Mouse (Mus musculus): Measurements from ENCODE around the gene Tcp10a.
"Not testable (repeated sequence)": the region's sequence is repeated elsewhere in the genome, so short reads cannot be mapped to it uniquely, and the experiment has no call there.

The Tcp10a gene

DNA sequence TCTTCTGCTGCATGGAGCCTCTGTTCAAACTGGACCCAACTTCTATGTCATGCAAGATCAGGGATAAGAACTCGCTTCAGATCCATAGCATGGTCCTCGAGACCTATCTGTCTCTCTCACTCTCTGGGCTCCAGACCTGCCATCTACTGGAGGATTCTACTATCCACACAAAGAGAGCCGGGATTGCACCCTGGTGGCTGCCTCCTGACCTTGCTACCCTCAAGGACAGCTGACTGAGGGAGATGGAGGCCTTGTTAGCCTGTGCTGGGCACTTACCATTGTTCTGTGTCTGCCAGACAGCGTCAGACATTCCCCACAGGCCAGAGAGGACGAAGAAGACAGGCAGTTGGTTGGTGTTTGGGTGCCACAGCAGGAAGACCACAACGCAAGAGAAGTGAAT lies 45.0 kb downstream of the Tcp10a start:
- not testable (repeated sequence) for DNase-seq (ENCODE audit: low spot score)

DNA sequence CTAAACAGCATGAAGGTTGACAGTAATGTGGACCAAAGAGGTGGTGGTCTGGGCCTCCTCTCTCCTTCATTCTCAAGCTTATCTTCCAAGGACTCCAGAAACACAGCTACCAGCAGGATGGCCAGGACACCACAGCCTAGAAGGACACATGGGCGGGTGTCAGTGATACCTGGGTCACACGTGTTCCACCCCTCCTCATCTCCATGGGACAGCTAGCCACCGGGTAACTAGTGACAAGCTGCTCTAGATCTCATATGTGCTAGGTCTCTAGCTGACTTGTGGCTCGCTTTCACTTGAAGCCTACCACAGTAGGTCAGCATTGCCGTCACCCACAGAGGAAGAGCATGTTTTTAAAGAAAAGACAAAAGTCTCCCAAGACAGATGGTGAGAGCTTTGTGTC lies 47.4 kb downstream of the Tcp10a start, which contains the start of gene Gm49630:
TSS of gene Gm49630 (minus strand) at position 101 of the 400 bp plus-strand sequence.
- not testable (repeated sequence) for DNase-seq (ENCODE audit: low spot score)

DNA sequence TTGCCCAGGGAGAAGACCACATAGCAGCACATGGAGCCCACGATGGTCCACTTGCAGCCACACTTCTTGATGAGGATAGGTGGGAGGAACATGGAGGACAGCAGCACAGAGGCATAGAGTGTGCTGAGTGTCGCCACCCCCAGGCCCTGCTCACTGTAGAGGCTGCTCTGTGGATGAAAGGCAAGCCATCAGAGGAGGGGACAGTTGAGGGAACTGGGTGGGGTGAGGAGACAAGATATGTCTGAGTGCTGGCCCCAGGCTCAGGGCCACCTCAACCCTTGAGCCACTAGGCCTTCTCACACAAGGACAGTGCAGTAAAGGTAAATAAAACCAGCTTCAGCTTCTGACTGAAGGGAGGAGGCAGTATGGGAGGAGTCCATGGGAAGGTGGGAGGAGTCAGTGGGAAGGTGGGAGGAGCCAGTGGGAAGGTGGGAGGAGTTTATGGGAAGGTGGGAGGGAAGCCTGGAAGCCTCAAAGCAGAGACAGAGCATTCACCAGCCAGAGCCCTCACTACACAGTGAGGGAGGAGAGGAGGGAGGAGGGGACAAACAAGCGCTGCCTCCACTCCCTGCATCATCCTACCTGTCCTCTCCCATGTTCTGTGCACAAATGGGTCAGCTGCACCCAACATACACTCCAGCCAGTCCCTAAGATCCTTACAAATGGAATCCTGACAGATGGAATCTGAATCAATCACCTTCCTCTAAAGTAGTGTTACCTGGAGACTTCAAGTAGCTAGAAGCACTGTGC lies 52.7 kb downstream of the Tcp10a start:
- not testable (repeated sequence) for DNase-seq (ENCODE audit: low spot score)

DNA sequence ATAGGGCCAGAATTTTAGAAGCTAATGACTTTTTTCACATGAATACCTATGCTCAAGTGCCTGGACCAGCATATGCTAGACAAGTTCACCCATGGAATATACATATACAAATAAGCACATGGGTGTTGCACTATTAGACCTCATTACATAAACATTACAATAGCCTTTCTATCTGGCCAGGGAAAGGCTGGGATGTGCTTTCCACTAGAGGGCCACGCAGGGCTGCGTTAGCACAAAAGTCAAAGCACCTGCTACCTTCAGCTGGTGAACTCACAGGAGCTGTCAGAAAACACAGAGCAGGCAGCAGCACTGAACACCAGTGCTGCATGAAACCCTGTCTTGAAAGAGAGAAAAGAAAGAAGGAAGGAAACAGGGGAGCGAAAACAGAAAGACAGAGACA lies 53.5 kb downstream of the Tcp10a start:
- DNase-seq (ENCODE audit: low spot score): not testable (repeated sequence)

DNA sequence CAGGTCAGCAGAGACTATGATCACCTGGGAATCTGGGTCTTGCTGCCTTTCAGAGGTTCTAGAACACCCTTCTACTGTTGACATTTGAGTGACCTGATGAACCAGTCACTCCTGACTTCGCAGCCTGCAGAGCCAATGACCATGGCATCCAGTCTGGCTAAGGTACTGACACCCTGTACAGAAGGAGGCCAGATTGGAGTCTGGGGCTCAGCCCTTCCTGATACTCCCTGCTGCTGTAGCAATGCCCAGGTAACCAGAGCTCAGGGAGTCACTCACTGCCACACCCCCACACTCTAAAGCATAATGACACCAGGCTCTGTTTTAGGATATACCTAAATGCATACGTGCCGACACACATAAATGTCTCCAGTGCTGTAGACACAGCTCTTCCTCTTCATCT lies 58.3 kb downstream of the Tcp10a start:
- DNase-seq (ENCODE audit: low spot score): not testable (repeated sequence)

DNA sequence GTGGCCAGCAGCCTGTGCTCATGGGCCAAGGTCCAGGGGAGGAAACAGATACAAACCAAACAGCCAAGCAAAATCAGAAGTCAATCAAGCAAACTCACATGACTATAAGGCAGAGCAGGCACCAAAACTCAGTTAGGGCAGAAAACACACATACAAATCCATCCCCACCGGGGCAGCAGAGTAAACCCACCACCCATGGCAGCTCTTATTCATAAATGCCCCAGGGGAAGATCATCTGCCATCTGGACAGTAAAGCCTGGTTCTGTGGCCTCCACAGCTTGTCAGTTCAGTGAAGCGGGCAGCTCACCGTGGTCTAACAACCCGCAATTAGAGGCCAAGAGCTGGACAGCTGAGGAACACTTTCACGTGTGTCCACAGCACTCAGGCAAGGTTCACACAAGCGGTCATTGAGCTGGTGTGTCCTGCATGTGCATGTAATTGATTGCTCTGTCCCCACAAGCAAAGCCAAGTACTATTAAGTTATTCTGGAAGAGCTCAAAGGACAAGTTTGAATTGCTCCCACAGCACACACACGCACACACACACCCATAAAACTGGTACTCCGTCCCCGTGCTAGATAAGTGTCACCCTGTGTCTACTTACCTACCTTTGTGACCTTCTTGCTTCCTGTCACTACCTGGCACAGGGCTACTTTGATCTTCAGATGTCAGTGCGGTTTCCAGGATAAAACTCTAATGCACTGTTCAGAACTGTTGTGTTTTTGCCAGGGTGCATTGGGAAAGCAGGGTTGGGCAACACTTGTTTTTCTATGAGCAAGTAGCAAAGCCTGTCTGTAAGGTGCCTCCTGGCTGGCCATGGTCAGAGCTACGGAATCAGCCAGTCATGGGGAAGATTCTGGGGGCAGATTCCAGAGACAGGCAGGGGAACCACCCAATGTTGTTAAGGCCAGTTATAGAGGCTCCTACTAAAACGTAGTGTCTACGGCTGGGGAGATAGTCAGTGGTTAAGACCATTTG lies 59.0 kb downstream of the Tcp10a start:
- not testable (repeated sequence) for DNase-seq (ENCODE audit: low spot score)

DNA sequence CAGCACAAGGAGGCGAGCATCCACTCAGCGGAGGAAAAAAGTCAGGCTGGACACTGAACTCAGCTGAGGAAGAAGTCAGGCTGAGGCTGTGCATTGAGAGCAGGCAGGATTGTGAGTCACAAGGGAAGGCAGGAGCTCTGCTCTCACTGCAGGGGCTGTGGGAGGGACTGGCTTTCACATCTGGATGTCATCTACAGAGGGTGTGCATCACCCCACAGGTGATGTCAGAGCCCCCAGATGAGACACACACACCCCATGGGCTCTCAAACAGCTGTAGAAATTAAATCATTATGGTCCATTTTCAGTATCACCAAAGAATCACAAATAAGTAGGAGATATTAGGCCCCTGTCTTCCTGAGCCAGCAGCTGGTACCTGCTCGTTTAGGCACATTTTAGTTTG lies 60.9 kb downstream of the Tcp10a start, which contains the start of gene Unc93a2:
TSS of gene Unc93a2 (minus strand) at position 101 of the 400 bp plus-strand sequence.
- DNase-seq (ENCODE audit: low spot score): not testable (repeated sequence)

DNA sequence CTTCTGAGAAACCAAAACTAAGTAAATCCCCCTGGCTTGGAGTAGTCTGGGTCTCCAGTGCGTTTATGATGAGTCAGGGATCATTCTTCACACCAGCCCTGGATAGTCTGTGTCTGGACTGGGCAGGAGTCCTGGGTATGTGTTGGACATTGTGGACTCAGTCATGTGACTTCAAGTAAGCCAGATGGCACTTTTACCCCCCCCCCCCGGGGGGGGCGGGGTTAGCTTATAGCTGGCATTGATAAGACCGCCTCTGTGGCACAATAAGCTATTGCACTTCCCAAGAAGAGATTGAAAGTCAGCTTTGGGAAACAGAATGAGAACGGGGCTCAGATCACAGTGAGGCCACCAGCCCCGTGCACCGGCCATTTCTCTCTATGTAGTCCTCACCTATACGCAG lies 61.6 kb downstream of the Tcp10a start:
- DNase-seq (ENCODE audit: low spot score): not testable (repeated sequence)

DNA sequence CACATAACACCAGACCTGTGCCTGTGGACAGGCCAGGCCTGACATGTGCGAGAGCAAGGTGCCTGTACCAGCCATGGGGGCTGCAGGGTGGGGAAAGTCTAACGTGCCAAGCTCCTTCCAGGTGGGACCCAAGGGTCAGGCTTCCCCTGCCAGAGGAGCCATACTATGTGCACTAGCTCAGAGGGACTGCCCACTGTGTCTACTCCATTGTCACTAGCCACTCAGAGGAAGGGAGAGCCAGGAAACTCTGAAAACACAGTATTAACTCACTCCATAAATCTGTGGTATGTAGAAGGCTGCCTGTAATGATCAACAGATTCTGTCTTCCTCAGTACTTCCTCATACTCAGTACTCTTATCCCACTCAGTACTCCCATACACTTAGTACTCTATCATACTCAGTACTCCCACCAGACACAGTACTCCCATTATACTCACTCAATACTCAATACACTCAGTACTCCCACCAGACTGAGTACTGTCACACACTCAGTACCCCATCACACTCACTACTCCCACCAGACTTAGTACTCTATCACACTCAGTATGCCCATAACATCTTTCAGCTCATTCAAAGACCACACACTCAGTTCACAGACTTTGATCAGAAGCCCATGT lies 64.0 kb downstream of the Tcp10a start:
- DNase-seq (ENCODE audit: low spot score): not testable (repeated sequence)

DNA sequence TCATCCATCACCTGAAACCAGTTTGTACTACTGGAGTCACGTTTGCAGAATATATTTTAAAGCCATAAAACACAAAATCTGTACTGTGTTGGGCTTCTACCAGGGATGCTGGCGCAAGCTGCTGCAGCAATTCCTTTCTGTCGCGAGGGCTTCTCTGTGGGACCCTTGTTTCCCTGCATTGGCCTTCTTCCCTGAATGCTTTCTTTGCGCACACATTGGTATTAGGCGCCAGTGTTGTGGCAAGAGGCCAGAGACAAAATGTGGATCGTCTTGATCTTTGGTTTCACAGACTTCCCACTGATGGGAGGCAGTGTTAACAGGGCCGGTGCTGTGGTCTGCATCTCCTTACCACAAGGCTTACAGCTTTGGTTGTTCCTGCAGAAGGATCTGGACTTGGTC lies 64.5 kb downstream of the Tcp10a start:
- not testable (repeated sequence) for DNase-seq (ENCODE audit: low spot score)

DNA sequence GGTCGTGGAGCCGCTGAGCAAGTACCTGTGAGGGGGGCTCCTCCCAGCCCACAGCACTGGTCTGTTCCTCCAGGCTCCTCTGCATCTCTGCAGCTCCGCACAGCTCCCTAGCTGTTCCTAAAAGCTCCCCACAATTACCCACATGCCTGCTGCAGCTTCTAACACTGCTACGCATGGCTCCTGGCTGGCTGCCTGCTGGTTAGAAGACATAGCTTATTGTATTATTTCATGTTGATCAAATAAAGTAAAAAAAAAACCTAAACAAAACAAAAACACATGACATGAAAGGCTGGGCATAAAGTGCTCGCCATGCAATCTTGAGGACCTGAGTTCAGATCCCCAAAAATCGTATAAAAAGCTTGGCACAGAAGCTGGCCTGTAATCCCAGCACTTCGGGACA lies 65.5 kb downstream of the Tcp10a start:
- not testable (repeated sequence) for DNase-seq (ENCODE audit: low spot score)

DNA sequence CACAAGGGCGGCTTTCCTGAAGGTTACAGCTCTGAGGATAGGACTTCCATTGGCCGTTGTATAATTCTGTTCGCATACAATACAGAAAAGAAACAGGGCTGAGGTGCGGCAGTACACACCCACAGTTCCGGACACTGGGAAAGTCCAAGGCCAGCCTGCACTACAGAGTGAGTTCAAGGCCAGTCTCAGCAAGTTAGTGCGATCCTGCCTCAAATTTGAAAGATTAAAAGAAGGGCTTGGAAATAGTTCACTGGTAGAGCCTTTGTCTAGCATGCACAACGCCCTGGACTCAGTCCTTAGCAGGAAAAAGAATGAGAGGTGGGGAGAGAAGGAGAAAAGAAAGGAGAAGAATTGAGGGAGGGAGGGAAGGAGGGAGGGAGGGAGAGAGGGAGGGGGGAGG lies 70.7 kb downstream of the Tcp10a start:
- DNase-seq (ENCODE audit: low spot score): not testable (repeated sequence)

All from lung, postnatal 25 days (tissue).